Mouse (Mus musculus): Measurements from ENCODE around the gene Kcnj10.

GRCm38 (mm10) chr1:172329131-172329530 is 11.9 kb upstream of the Kcnj10 start, which contains the start of gene Kcnj9:
- TF ChIP-seq CTCF (IDR thresholded peaks at IDR 0.05; ENCODE audit: borderline replicate concordance, control insufficient read depth, extremely low read depth, insufficient read depth, low read length, poor library complexity) (no peak), POLR2A (IDR thresholded peaks at IDR 0.05; ENCODE audit: control insufficient read depth, extremely low read depth, insufficient read depth, low read length, poor library complexity) (no peak)
